Mouse (Mus musculus) right cerebral cortex, adult 18-20 months (tissue): Measurements from ENCODE around the gene Polr3b.

Experiments
- DNase-seq: peaks from one replicate; pipeline ENCODE4 v3.0.0; 2022; ENCODE audit warnings: mixed read lengths

The Polr3b gene

GRCm38 (mm10) chr10:84712532-84712931 lies 90.4 kb downstream of the Polr3b start:
- no peak for DNase-seq

- no peak for DNase-seq
These were observed 91.0 kb downstream of the Polr3b start for GRCm38 (mm10) chr10:84713043-84713442.

- DNase-seq: no peak
These were observed 93.5 kb downstream of the Polr3b start for GRCm38 (mm10) chr10:84715639-84716038.

GRCm38 (mm10) chr10:84716581-84716980 lies 94.5 kb downstream of the Polr3b start:
- no peak for DNase-seq

GRCm38 (mm10) chr10:84722711-84723110 lies 100.6 kb downstream of the Polr3b start:
- no peak for DNase-seq

- DNase-seq: peak; percentile 30
These were observed 104.9 kb downstream of the Polr3b start for GRCm38 (mm10) chr10:84727005-84727404.

- DNase-seq: no peak
These were observed 105.7 kb downstream of the Polr3b start for GRCm38 (mm10) chr10:84727760-84728159.

- no peak for DNase-seq
These were observed 108.0 kb downstream of the Polr3b start for GRCm38 (mm10) chr10:84730078-84730477.

- DNase-seq: no peak
These were observed 108.9 kb downstream of the Polr3b start for GRCm38 (mm10) chr10:84730956-84731355.

- DNase-seq: no peak
These were observed 111.4 kb downstream of the Polr3b start for GRCm38 (mm10) chr10:84733511-84733910.

GRCm38 (mm10) chr10:84754851-84755785 lies 133.0 kb downstream of the Polr3b start:
- DNase-seq: no peak

GRCm38 (mm10) chr10:84755786-84756203 lies 133.7 kb downstream of the Polr3b start, which contains the start of gene Rfx4:
Gene Rfx4 (plus strand): TSS chr10:84756062.
- DNase-seq: no peak

- no peak for DNase-seq
These were observed 134.5 kb downstream of the Polr3b start for GRCm38 (mm10) chr10:84756435-84757095.

- no peak for DNase-seq
These were observed 135.5 kb downstream of the Polr3b start for GRCm38 (mm10) chr10:84757426-84758199.

GRCm38 (mm10) chr10:84758200-84758468 lies 136.0 kb downstream of the Polr3b start:
- no peak for DNase-seq

- no peak for DNase-seq
These were observed 136.7 kb downstream of the Polr3b start for GRCm38 (mm10) chr10:84758483-84759431.

- no peak for DNase-seq
These were observed 137.5 kb downstream of the Polr3b start for GRCm38 (mm10) chr10:84759511-84760117.

- DNase-seq: peak; percentile 39
These were observed 138.3 kb downstream of the Polr3b start for GRCm38 (mm10) chr10:84760118-84761111.

GRCm38 (mm10) chr10:84768766-84769165 lies 146.7 kb downstream of the Polr3b start:
- DNase-seq: no peak

- peak; percentile 80 for DNase-seq
These were observed 150.5 kb downstream of the Polr3b start for GRCm38 (mm10) chr10:84772380-84773130.
